Mouse (Mus musculus): ENCODE data around the gene Atp13a3. TPM values are rescaled to one million over a fixed set of nuclear protein-coding genes. Genes with fewer than 3 reads are reported as not detected.

Atp13a3 gene
- polyA plus RNA-seq, 1 experiment from 2014 or later, result 7.2 TPM

GRCm38 (mm10) chr16:30397127-30398057 is 8.4 kb downstream of the Atp13a3 start:
- Histone ChIP-seq H3K36me3 (ENCODE audit: control insufficient read depth, insufficient read depth) (no peaks in the 10 kb centered on the region), H3K4me3 (ENCODE audit: low read length) (no peak overlapping the region), H3K9me3 (replicated peaks; ENCODE audit: control insufficient read depth, low read length) (0 out of 2 replicates have a peak, but pooled peaks cover 2% of the 10 kb centered on the region), H3K4me1 (ENCODE audit: control insufficient read depth, insufficient read depth, low read length) (peaks cover 9% of the 10 kb centered on the region), H3K4me2 (ENCODE audit: low read depth, low read length) (no peak overlapping the region), H3K27ac (ENCODE audit: low read length) (peak overlapping the region; percentile 24; the same call in 1 of the 2 replicates), H3K27me3 (ENCODE audit: control insufficient read depth, insufficient read depth, low read length) (no peaks in the 10 kb centered on the region), H3K9ac (ENCODE audit: low read length) (no peak overlapping the region)
- ATAC-seq (replicated peaks; ENCODE audit: extremely low read depth, insufficient read depth, low FRiP score), result no peak
- WGBS, result 28% methylated on average over 15 of the region's 15 CpGs

- no peaks in the 10 kb centered on the region for H3K36me3 ChIP-seq (ENCODE audit: control insufficient read depth, insufficient read depth)
- H3K9me3 ChIP-seq (replicated peaks; ENCODE audit: control insufficient read depth, low read length), result 0 out of 2 replicates have a peak, but pooled peaks cover 2% of the 10 kb centered on the region
- ATAC-seq (replicated peaks; ENCODE audit: extremely low read depth, insufficient read depth, low FRiP score), result no peak
- peaks cover 12% of the 10 kb centered on the region for H3K4me1 ChIP-seq (ENCODE audit: control insufficient read depth, insufficient read depth, low read length)
- no peaks in the 10 kb centered on the region for H3K27me3 ChIP-seq (ENCODE audit: control insufficient read depth, insufficient read depth, low read length)
- no peak overlapping the region for H3K4me3 ChIP-seq (ENCODE audit: low read length)
- 67% methylated on average over 2 of the region's 2 CpGs for WGBS
- H3K27ac ChIP-seq (ENCODE audit: low read length), result no peak overlapping the region
- no peak overlapping the region for H3K4me2 ChIP-seq (ENCODE audit: low read depth, low read length)
- H3K9ac ChIP-seq (ENCODE audit: low read length), result no peak overlapping the region
These were observed 10.6 kb downstream of the Atp13a3 start for GRCm38 (mm10) chr16:30395136-30395535.

- Histone ChIP-seq H3K4me2 (ENCODE audit: low read depth, low read length) (no peak overlapping the region), H3K36me3 (ENCODE audit: control insufficient read depth, insufficient read depth) (no peaks in the 10 kb centered on the region; the same call in 1 of the 2 replicates), H3K4me3 (ENCODE audit: low read length) (no peak overlapping the region), H3K27me3 (ENCODE audit: control insufficient read depth, insufficient read depth, low read length) (no peaks in the 10 kb centered on the region), H3K9me3 (replicated peaks; ENCODE audit: control insufficient read depth, low read length) (0 out of 2 replicates have a peak, but pooled peaks cover 2% of the 10 kb centered on the region), H3K9ac (ENCODE audit: low read length) (no peak overlapping the region), H3K27ac (ENCODE audit: low read length) (peak overlapping the region; percentile 79), H3K4me1 (ENCODE audit: control insufficient read depth, insufficient read depth, low read length) (peaks cover 23% of the 10 kb centered on the region)
- WGBS, result 65% methylated on average over 5 of the region's 5 CpGs
- ATAC-seq (replicated peaks; ENCODE audit: extremely low read depth, insufficient read depth, low FRiP score), result no peak
These were observed 15.0 kb downstream of the Atp13a3 start for GRCm38 (mm10) chr16:30390650-30391340.

DNA sequence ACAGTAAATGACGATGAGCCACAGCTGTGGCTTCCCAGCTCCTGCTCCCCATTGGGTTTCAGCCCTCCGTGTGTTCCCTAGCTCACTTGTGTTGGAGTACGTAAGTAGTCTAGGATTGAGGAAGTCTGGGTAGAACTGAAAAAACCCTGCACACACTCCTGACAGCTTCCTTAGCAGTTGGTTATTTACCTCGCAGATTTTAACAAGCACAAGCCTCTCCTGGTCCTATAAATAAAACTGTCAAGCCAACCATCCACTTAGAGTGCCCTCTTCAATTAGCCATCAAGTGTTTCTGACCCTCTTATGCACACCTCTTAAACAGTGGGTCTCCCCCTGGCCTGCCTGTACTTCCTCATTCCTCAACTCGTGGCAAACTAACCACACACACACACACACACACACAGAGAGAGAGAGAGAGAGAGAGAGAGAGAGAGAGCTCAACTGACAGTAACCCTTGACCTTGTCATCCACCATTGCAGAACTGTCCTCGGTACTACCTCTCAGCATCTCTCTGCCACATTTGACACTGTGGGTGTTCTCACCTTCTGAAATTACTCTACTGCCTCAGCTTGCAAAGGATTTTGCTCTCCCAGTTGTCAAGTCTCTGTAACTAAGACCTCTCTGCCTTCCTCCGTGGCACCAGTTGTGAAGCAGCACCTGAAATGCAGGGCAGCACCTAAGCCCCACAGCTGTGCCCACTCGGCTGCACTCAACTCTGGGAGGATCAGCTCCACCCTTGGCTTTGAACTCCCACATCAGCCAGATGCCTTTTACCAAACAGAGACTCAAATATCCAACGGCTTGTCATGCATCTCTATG is 15.7 kb downstream of the Atp13a3 start:
- H3K36me3 ChIP-seq (ENCODE audit: control insufficient read depth, insufficient read depth), result no peaks in the 10 kb centered on the region; the same call in 1 of the 2 replicates
- peak overlapping the region; percentile 90 for H3K4me3 ChIP-seq (ENCODE audit: low read length)
- no peak for ATAC-seq (replicated peaks; ENCODE audit: extremely low read depth, insufficient read depth, low FRiP score)
- peaks cover 23% of the 10 kb centered on the region for H3K4me1 ChIP-seq (ENCODE audit: control insufficient read depth, insufficient read depth, low read length)
- peak overlapping the region; percentile 86 for H3K4me2 ChIP-seq (ENCODE audit: low read depth, low read length)
- H3K9ac ChIP-seq (ENCODE audit: low read length), result peak overlapping the region; percentile 91; the same call in 1 of the 2 replicates
- peak overlapping the region; percentile 79 for H3K27ac ChIP-seq (ENCODE audit: low read length)
- H3K9me3 ChIP-seq (replicated peaks; ENCODE audit: control insufficient read depth, low read length), result 0 out of 2 replicates have a peak, but pooled peaks cover 2% of the 10 kb centered on the region
- 44% methylated on average over 9 of the region's 9 CpGs for WGBS
- H3K27me3 ChIP-seq (ENCODE audit: control insufficient read depth, insufficient read depth, low read length), result no peaks in the 10 kb centered on the region

DNA sequence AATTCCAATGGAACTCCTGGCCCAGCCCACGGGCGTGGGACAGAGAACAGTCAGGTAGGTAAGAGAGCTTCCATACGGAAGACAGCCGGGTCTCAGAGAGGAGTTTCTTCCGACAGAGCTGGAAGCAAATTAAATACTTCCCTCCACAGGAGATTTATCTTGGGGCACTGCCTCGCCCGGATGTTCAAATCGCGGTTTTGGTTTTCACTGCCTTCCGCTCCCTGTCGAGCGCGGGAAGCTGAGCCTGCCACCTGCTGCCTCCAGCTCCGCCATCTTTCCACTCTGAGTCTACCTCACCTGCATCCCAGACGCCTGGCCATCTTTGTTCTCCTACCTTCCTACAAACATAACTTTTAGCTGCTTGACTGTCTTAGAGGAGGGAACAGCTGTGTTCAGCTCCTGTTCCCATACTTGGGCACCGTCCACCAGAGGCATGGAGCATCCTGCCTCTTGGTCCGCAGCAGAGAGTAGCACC is 16.5 kb downstream of the Atp13a3 start:
- ATAC-seq (replicated peaks; ENCODE audit: extremely low read depth, insufficient read depth, low FRiP score), result peak; percentile 35
- Histone ChIP-seq H3K4me3 (ENCODE audit: low read length) (peak overlapping the region; percentile 90), H3K9ac (ENCODE audit: low read length) (peak overlapping the region; percentile 91), H3K27me3 (ENCODE audit: control insufficient read depth, insufficient read depth, low read length) (no peaks in the 10 kb centered on the region), H3K4me2 (ENCODE audit: low read depth, low read length) (peak overlapping the region; percentile 86), H3K4me1 (ENCODE audit: control insufficient read depth, insufficient read depth, low read length) (peaks cover 23% of the 10 kb centered on the region), H3K36me3 (ENCODE audit: control insufficient read depth, insufficient read depth) (no peaks in the 10 kb centered on the region; the same call in 1 of the 2 replicates), H3K27ac (ENCODE audit: low read length) (peak overlapping the region; percentile 79), H3K9me3 (replicated peaks; ENCODE audit: control insufficient read depth, low read length) (0 out of 2 replicates have a peak, but pooled peaks cover 2% of the 10 kb centered on the region)
- 7% methylated on average over 17 of the region's 17 CpGs for WGBS

GRCm38 (mm10) chr16:30388522-30389209 is 17.1 kb downstream of the Atp13a3 start:
- WGBS, result under 1% methylated on average over 63 of the region's 76 CpGs
- Histone ChIP-seq H3K27me3 (ENCODE audit: control insufficient read depth, insufficient read depth, low read length) (no peaks in the 10 kb centered on the region), H3K27ac (ENCODE audit: low read length) (peak overlapping the region; percentile 79), H3K4me3 (ENCODE audit: low read length) (peak overlapping the region; percentile 90), H3K36me3 (ENCODE audit: control insufficient read depth, insufficient read depth) (no peaks in the 10 kb centered on the region; the same call in 1 of the 2 replicates), H3K4me1 (ENCODE audit: control insufficient read depth, insufficient read depth, low read length) (peaks cover 23% of the 10 kb centered on the region), H3K9ac (ENCODE audit: low read length) (peak overlapping the region; percentile 91), H3K4me2 (ENCODE audit: low read depth, low read length) (peak overlapping the region; percentile 86), H3K9me3 (replicated peaks; ENCODE audit: control insufficient read depth, low read length) (0 out of 2 replicates have a peak, but pooled peaks cover 2% of the 10 kb centered on the region)
- ATAC-seq (replicated peaks; ENCODE audit: extremely low read depth, insufficient read depth, low FRiP score), result peak; percentile 89

GRCm38 (mm10) chr16:30387871-30388460 is 17.8 kb downstream of the Atp13a3 start:
- Histone ChIP-seq H3K27me3 (ENCODE audit: control insufficient read depth, insufficient read depth, low read length) (no peaks in the 10 kb centered on the region), H3K4me3 (ENCODE audit: low read length) (peak overlapping the region; percentile 90), H3K27ac (ENCODE audit: low read length) (peak overlapping the region; percentile 75), H3K4me2 (ENCODE audit: low read depth, low read length) (peak overlapping the region; percentile 86), H3K9ac (ENCODE audit: low read length) (peak overlapping the region; percentile 91), H3K4me1 (ENCODE audit: control insufficient read depth, insufficient read depth, low read length) (peaks cover 23% of the 10 kb centered on the region), H3K36me3 (ENCODE audit: control insufficient read depth, insufficient read depth) (no peaks in the 10 kb centered on the region; the same call in 1 of the 2 replicates), H3K9me3 (replicated peaks; ENCODE audit: control insufficient read depth, low read length) (0 out of 2 replicates have a peak, but pooled peaks cover 2% of the 10 kb centered on the region)
- under 1% methylated on average over 46 of the region's 49 CpGs for WGBS
- peak; percentile 26 for ATAC-seq (replicated peaks; ENCODE audit: extremely low read depth, insufficient read depth, low FRiP score)

Measured in heart, embryonic 16.5 days (tissue).